Mouse (Mus musculus): ENCODE measurements at regions not wholly inside any gene's neighbourhood (a gene's known extent, or its start where the extent isn't known, plus 50 kb on each side); places are given as distances from the start of the nearest gene placed in this dataset.
"Not testable (repeated sequence)": the region's sequence is repeated elsewhere in the genome, so short reads cannot be mapped to it uniquely, and the experiment has no call there.

DNA sequence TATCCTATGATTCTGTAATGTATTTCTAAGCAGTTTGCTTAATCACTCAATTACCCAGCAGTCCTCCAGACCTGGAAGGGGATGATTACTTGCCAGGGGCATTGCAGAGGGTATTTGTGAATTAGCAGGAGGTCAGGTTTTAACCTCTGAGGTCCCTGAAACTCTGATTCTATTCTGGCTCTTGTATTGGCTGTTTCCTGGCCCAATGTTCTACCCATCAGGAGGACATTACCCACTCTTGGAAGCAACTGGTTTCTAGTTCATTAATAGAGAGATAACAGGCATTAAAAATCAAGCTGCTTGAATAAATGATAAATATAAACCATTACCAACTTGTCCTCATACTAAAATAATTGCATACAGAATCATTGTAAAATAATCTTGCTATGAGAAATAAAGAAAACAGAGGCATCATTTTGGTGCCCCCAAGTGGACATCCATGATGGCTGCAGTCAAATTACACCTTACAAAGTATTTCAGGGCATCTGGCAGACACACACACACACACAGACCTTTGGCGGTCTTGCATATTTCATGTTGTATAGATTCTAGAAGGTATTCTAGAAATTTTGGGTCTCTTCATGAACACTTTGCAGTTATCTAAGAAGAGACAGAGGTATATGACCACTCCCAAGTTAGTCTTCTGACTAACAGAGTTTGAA, 385.6 kb downstream of the Car8 start:
- Histone ChIP-seq H3K9ac (replicated peaks; ENCODE audit: low read length) (no peak overlapping the region), H3K4me1 (ENCODE audit: insufficient read depth, low read length) (no peaks in the 10 kb centered on the region), H3K27ac (ENCODE audit: low read length) (no peak overlapping the region), H3K27me3 (ENCODE audit: insufficient read depth, low read length) (no peaks in the 10 kb centered on the region), H3K9me3 (ENCODE audit: low read length) (no peaks in the 10 kb centered on the region), H3K4me2 (replicated peaks; ENCODE audit: low read depth, low read length) (no peak overlapping the region), H3K4me3 (ENCODE audit: low read length) (no peak overlapping the region), H3K36me3 (ENCODE audit: insufficient read depth, low read length) (no peaks in the 10 kb centered on the region)
- WGBS: 63% methylated on average over 1 of the region's 1 CpGs
- no peak for ATAC-seq (ENCODE audit: low FRiP score, low TSS enrichment)

DNA sequence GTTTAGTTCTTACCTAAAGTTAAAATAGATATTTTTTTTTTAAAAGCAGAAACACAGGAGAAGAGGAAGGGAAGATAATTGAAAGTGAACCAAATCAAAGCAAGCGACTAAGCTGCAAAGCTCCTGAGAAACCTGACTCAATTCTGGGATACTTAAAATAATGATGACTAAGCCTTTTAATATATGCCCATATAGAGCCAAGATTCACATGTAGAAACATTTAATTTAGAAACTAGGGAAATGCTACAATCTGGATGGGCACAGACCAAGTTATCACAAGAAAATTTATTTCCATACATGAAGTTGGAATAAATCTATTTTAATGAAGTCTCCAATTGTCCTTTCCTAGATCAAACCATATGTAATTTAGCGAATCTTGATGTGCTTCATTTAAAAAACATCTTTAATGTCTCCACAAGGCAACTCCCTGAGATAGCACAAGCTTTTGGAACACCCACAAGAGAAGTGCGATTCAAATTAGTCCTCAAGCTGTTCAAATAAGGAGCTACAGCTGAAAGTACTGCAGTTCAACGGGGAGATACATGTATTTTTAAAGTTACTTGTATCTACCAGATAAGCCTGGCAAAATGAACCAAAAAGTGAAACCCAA, 386.7 kb downstream of the Car8 start:
- 90% methylated on average over 4 of the region's 4 CpGs for WGBS
- Histone ChIP-seq H3K9me3 (ENCODE audit: low read length) (no peaks in the 10 kb centered on the region), H3K27me3 (ENCODE audit: insufficient read depth, low read length) (no peaks in the 10 kb centered on the region), H3K4me2 (replicated peaks; ENCODE audit: low read depth, low read length) (no peak overlapping the region), H3K4me1 (ENCODE audit: insufficient read depth, low read length) (no peaks in the 10 kb centered on the region), H3K4me3 (ENCODE audit: low read length) (no peak overlapping the region), H3K27ac (ENCODE audit: low read length) (no peak overlapping the region), H3K9ac (replicated peaks; ENCODE audit: low read length) (no peak overlapping the region), H3K36me3 (ENCODE audit: insufficient read depth, low read length) (no peaks in the 10 kb centered on the region)
- no peak for ATAC-seq (ENCODE audit: low FRiP score, low TSS enrichment)

GRCm38 (mm10) chr4:7847411-7847810, 391.4 kb downstream of the Car8 start:
- 85% methylated on average over 5 of the region's 5 CpGs for WGBS
- Histone ChIP-seq H3K36me3 (ENCODE audit: insufficient read depth, low read length) (no peaks in the 10 kb centered on the region), H3K27ac (ENCODE audit: low read length) (no peak overlapping the region), H3K9me3 (ENCODE audit: low read length) (no peaks in the 10 kb centered on the region), H3K27me3 (ENCODE audit: insufficient read depth, low read length) (no peaks in the 10 kb centered on the region), H3K4me3 (ENCODE audit: low read length) (no peak overlapping the region), H3K9ac (replicated peaks; ENCODE audit: low read length) (no peak overlapping the region), H3K4me2 (replicated peaks; ENCODE audit: low read depth, low read length) (no peak overlapping the region), H3K4me1 (ENCODE audit: insufficient read depth, low read length) (no peaks in the 10 kb centered on the region)
- ATAC-seq (ENCODE audit: low FRiP score, low TSS enrichment): no peak

DNA sequence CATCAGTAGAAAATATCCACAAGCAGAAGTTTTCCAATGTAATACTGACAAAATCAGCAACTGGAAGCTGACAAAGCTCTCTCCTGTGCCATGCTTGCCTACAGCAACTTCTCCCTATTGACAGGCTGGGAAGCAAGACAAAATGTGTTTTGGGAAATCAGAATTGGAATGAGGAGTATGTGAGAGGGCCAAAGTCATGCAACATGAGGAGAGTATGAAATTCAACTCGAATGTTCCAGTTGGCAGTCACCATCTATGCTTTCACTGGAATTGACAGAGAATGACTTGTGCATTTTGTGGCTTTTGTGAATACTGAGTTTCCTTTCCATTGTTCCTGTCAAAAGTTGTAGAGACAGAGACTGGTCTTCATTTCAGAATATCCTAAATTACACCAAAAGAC, 409.7 kb downstream of the Car8 start:
- Histone ChIP-seq H3K9me3 (ENCODE audit: low read length) (no peaks in the 10 kb centered on the region), H3K9ac (replicated peaks; ENCODE audit: low read length) (no peak overlapping the region), H3K27ac (ENCODE audit: low read length) (no peak overlapping the region), H3K4me3 (ENCODE audit: low read length) (no peak overlapping the region), H3K4me1 (ENCODE audit: insufficient read depth, low read length) (no peaks in the 10 kb centered on the region), H3K36me3 (ENCODE audit: insufficient read depth, low read length) (no peaks in the 10 kb centered on the region), H3K4me2 (replicated peaks; ENCODE audit: low read depth, low read length) (no peak overlapping the region), H3K27me3 (ENCODE audit: insufficient read depth, low read length) (no peaks in the 10 kb centered on the region)
- no peak for ATAC-seq (ENCODE audit: low FRiP score, low TSS enrichment)
- WGBS: 87% methylated on average over 1 of the region's 1 CpGs

GRCm38 (mm10) chr4:7819847-7820246, 419.0 kb downstream of the Car8 start:
- Histone ChIP-seq H3K27me3 (ENCODE audit: insufficient read depth, low read length) (no peaks in the 10 kb centered on the region), H3K27ac (ENCODE audit: low read length) (no peak overlapping the region), H3K9ac (replicated peaks; ENCODE audit: low read length) (no peak overlapping the region), H3K36me3 (ENCODE audit: insufficient read depth, low read length) (no peaks in the 10 kb centered on the region), H3K9me3 (ENCODE audit: low read length) (no peaks in the 10 kb centered on the region), H3K4me1 (ENCODE audit: insufficient read depth, low read length) (no peaks in the 10 kb centered on the region), H3K4me3 (ENCODE audit: low read length) (no peak overlapping the region), H3K4me2 (replicated peaks; ENCODE audit: low read depth, low read length) (no peak overlapping the region)
- peak; percentile 93 for ATAC-seq (ENCODE audit: low FRiP score, low TSS enrichment)

GRCm38 (mm10) chr4:7777761-7778160, 461.1 kb downstream of the Car8 start:
- H3K4me1 ChIP-seq (ENCODE audit: insufficient read depth, low read length); ATAC-seq (ENCODE audit: low FRiP score, low TSS enrichment); H3K27ac ChIP-seq (ENCODE audit: low read length); H3K4me2 ChIP-seq (replicated peaks; ENCODE audit: low read depth, low read length); H3K36me3 ChIP-seq (ENCODE audit: insufficient read depth, low read length); H3K4me3 ChIP-seq (ENCODE audit: low read length); H3K9me3 ChIP-seq (ENCODE audit: low read length); H3K27me3 ChIP-seq (ENCODE audit: insufficient read depth, low read length); H3K9ac ChIP-seq (replicated peaks; ENCODE audit: low read length): not testable (repeated sequence)
- 94% methylated on average over 1 of the region's 1 CpGs for WGBS

- no peaks in the 10 kb centered on the region for H3K4me1 ChIP-seq (ENCODE audit: insufficient read depth, low read length)
- ATAC-seq (ENCODE audit: low FRiP score, low TSS enrichment): no peak
- H3K9ac ChIP-seq (replicated peaks; ENCODE audit: low read length): no peak overlapping the region
- H3K27ac ChIP-seq (ENCODE audit: low read length): no peak overlapping the region
- no peaks in the 10 kb centered on the region for H3K9me3 ChIP-seq (ENCODE audit: low read length)
- H3K27me3 ChIP-seq (ENCODE audit: insufficient read depth, low read length): no peaks in the 10 kb centered on the region
- H3K36me3 ChIP-seq (ENCODE audit: insufficient read depth, low read length): no peaks in the 10 kb centered on the region
- H3K4me2 ChIP-seq (replicated peaks; ENCODE audit: low read depth, low read length): no peak overlapping the region
- H3K4me3 ChIP-seq (ENCODE audit: low read length): no peak overlapping the region
Measured at GRCm38 (mm10) chr4:7755473-7755872, 483.4 kb downstream of the Car8 start.

- H3K9me3 ChIP-seq (ENCODE audit: low read length): no peaks in the 10 kb centered on the region
- H3K9ac ChIP-seq (replicated peaks; ENCODE audit: low read length): no peak overlapping the region
- no peaks in the 10 kb centered on the region for H3K27me3 ChIP-seq (ENCODE audit: insufficient read depth, low read length)
- H3K4me2 ChIP-seq (replicated peaks; ENCODE audit: low read depth, low read length): no peak overlapping the region
- H3K4me1 ChIP-seq (ENCODE audit: insufficient read depth, low read length): no peaks in the 10 kb centered on the region
- 86% methylated on average over 4 of the region's 4 CpGs for WGBS
- no peak overlapping the region for H3K4me3 ChIP-seq (ENCODE audit: low read length)
- H3K27ac ChIP-seq (ENCODE audit: low read length): no peak overlapping the region
- no peak for ATAC-seq (ENCODE audit: low FRiP score, low TSS enrichment)
- H3K36me3 ChIP-seq (ENCODE audit: insufficient read depth, low read length): no peaks in the 10 kb centered on the region
Measured at GRCm38 (mm10) chr4:7753931-7754330, 484.9 kb downstream of the Car8 start.

GRCm38 (mm10) chr4:7751208-7751607, 487.6 kb downstream of the Car8 start:
- no peaks in the 10 kb centered on the region for H3K36me3 ChIP-seq (ENCODE audit: insufficient read depth, low read length)
- no peak overlapping the region for H3K4me3 ChIP-seq (ENCODE audit: low read length)
- no peak for ATAC-seq (ENCODE audit: low FRiP score, low TSS enrichment)
- no peak overlapping the region for H3K27ac ChIP-seq (ENCODE audit: low read length)
- no peak overlapping the region for H3K9ac ChIP-seq (replicated peaks; ENCODE audit: low read length)
- H3K4me1 ChIP-seq (ENCODE audit: insufficient read depth, low read length): no peaks in the 10 kb centered on the region
- H3K27me3 ChIP-seq (ENCODE audit: insufficient read depth, low read length): no peaks in the 10 kb centered on the region
- WGBS: 66% methylated on average over 1 of the region's 1 CpGs
- H3K9me3 ChIP-seq (ENCODE audit: low read length): no peaks in the 10 kb centered on the region
- H3K4me2 ChIP-seq (replicated peaks; ENCODE audit: low read depth, low read length): no peak overlapping the region

DNA sequence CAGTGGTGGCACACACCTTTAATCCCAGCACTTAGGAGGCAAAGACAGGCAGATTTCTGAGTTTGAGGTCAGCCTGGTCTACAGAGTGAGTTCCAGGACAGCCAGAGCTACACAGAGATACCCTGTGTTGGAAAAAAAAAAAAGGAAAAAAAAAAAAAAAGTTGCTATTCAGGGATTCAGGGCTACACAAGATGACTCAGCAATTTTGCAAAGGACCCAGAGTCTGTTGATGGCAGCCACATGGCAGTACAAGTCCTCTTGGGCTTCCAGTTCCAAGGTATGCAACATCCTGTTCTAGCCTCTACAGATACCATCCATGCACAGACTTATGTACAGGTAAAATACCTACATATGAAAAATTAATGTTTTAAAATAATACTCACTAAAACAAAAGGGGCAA, 515.9 kb downstream of the Car8 start:
- Histone ChIP-seq H3K9ac (replicated peaks; ENCODE audit: low read length) (no peak overlapping the region), H3K4me1 (ENCODE audit: insufficient read depth, low read length) (no peaks in the 10 kb centered on the region), H3K9me3 (ENCODE audit: low read length) (no peaks in the 10 kb centered on the region), H3K27me3 (ENCODE audit: insufficient read depth, low read length) (no peaks in the 10 kb centered on the region), H3K4me2 (replicated peaks; ENCODE audit: low read depth, low read length) (no peak overlapping the region), H3K27ac (ENCODE audit: low read length) (no peak overlapping the region), H3K36me3 (ENCODE audit: insufficient read depth, low read length) (no peaks in the 10 kb centered on the region), H3K4me3 (ENCODE audit: low read length) (no peak overlapping the region)
- no peak for ATAC-seq (ENCODE audit: low FRiP score, low TSS enrichment)

Measured in kidney, embryonic 16.5 days (tissue).